Mouse (Mus musculus) heart, adult 18-20 months (tissue): ENCODE data around the gene Esyt3. TPM values are rescaled to one million over a fixed set of nuclear protein-coding genes. Genes with fewer than 3 reads are reported as not detected.

Experiments used
- DNase-seq, 2 experiments: peaks; one replicate each; pipeline ENCODE4 v3.0.0; 2021 to 2022; ENCODE audit warnings: mixed read lengths in 1 of 2
- total RNA-seq, 2 experiments: library from RNA; stranded (reverse); gene quantifications; 2 replicates each; pipeline ENCODE4 v1.2.3; 2021

Esyt3 gene
- total RNA-seq, 2 experiments from 2014 or later, result 0.36 to 0.40 TPM

GRCm38 (mm10) chr9:99354796-99355195, 3.6 kb downstream of the Esyt3 start:
- no peak for DNase-seq

- no peak for DNase-seq
Observed at GRCm38 (mm10) chr9:99353390-99353789, 5.0 kb downstream of the Esyt3 start.

GRCm38 (mm10) chr9:99352964-99353363, 5.4 kb downstream of the Esyt3 start:
- DNase-seq, result no peak

- DNase-seq, result no peak
Observed at GRCm38 (mm10) chr9:99345351-99345792, 13.0 kb downstream of the Esyt3 start.

GRCm38 (mm10) chr9:99341600-99341999, 16.8 kb downstream of the Esyt3 start:
- no peak for DNase-seq

- peak in 1 of 2 experiments; percentile 10 for DNase-seq
Observed at GRCm38 (mm10) chr9:99340126-99340525, 18.2 kb downstream of the Esyt3 start.

GRCm38 (mm10) chr9:99339182-99339581, 19.2 kb downstream of the Esyt3 start:
- no peak for DNase-seq

- no peak for DNase-seq
Observed at GRCm38 (mm10) chr9:99338293-99338692, 20.1 kb downstream of the Esyt3 start.

GRCm38 (mm10) chr9:99336538-99336937, 21.8 kb downstream of the Esyt3 start:
- no peak for DNase-seq

GRCm38 (mm10) chr9:99326881-99327280, 31.5 kb downstream of the Esyt3 start:
- no peak for DNase-seq

- DNase-seq, result no peak
Observed at GRCm38 (mm10) chr9:99325961-99326360, 32.4 kb downstream of the Esyt3 start.

GRCm38 (mm10) chr9:99325208-99325929, 33.0 kb downstream of the Esyt3 start:
- DNase-seq, result no peak

- no peak for DNase-seq
Observed at GRCm38 (mm10) chr9:99320006-99320405, 38.4 kb downstream of the Esyt3 start.

- DNase-seq, result no peak
Observed at GRCm38 (mm10) chr9:99319343-99319951, 38.9 kb downstream of the Esyt3 start.

- no peak for DNase-seq
Observed at GRCm38 (mm10) chr9:99306226-99306625, 52.1 kb downstream of the Esyt3 start.

- no peak for DNase-seq
Observed at GRCm38 (mm10) chr9:99304296-99304695, 54.1 kb downstream of the Esyt3 start.

Other genes starting within 250 kb of the Esyt3 start
- 10 to 100 TPM in 1 of 2 experiments, 1 to 10 TPM in 1; 9.4 to 10.7 TPM for gene Pik3cb, start 217.9 kb downstream of the Esyt3 start, total RNA-seq
- gene Faiml, start 121.3 kb downstream of the Esyt3 start, total RNA-seq, result not detected
- 1 to 10 TPM; 6.8 to 7.3 TPM for gene Cep70, start 115.2 kb downstream of the Esyt3 start, total RNA-seq
- gene Mras, start 78.8 kb upstream of the Esyt3 start, total RNA-seq, result 1 to 10 TPM; 6.2 to 7.1 TPM
- gene Nme9, start 92.9 kb upstream of the Esyt3 start, total RNA-seq, result under 1 TPM in 1 of 2 experiments, not detected in 1; 0.85 TPM
- 10 to 100 TPM; 16.8 to 17.3 TPM for gene Armc8, start 210.3 kb upstream of the Esyt3 start, total RNA-seq
- gene Dbr1, start 217.2 kb upstream of the Esyt3 start, total RNA-seq, result 1 to 10 TPM; 5.6 to 6.9 TPM